Mouse (Mus musculus) stomach, embryonic 16.5 days (tissue): ENCODE results near the gene N4bp1. TPM values are rescaled to one million over a fixed set of nuclear protein-coding genes. Genes with fewer than 3 reads are reported as not detected.
A peak's percentile ranks its signal among the peaks of the same experiment; 100 is the strongest.

Source experiments
- ATAC-seq: fragments of 200-750 bp; cut with Nextera tagmentation; 2 replicates; pipeline ENCODE4 v1.8.0; 2017; ENCODE audit warnings: moderate number of reproducible peaks, moderate TSS enrichment; ENCODE audit not compliant: insufficient read depth, low FRiP score
- H3K27ac ChIP-seq: fragments of 300-500 bp; sonication (generic); 2 replicates; pipeline ENCODE4 v1.5.1; 2014; ENCODE audit warnings: low read length
- H3K27me3 ChIP-seq: fragments of 300-500 bp; sonication (generic); 2 replicates; pipeline ENCODE4 v1.6.1; 2014; ENCODE audit warnings: low read length, control low read depth, mixed read lengths; ENCODE audit not compliant: control insufficient read depth, insufficient read depth
- H3K36me3 ChIP-seq: fragments of 300-500 bp; sonication (generic); 2 replicates; pipeline ENCODE4 v1.6.1; 2014; ENCODE audit warnings: low read length; ENCODE audit not compliant: control insufficient read depth, insufficient read depth
- H3K4me1 ChIP-seq: fragments of 300-500 bp; sonication (generic); 2 replicates; pipeline ENCODE4 v1.6.1; 2014; ENCODE audit warnings: low read length, control low read depth, mixed read lengths; ENCODE audit not compliant: control insufficient read depth, insufficient read depth
- H3K4me2 ChIP-seq: fragments of 300-500 bp; sonication (generic); 2 replicates; pipeline ENCODE4 v1.6.1; 2014; ENCODE audit warnings: low read depth, low read length, mixed read lengths
- H3K4me3 ChIP-seq: fragments of 300-500 bp; sonication (generic); replicated peaks from 2 replicates; pipeline ENCODE4 v1.5.1; 2014; ENCODE audit warnings: mild to moderate bottlenecking, low read length
- H3K9ac ChIP-seq: fragments of 300-500 bp; sonication (generic); 2 replicates; pipeline ENCODE4 v1.6.1; 2014; ENCODE audit warnings: low read length
- H3K9me3 ChIP-seq: fragments of 300-500 bp; sonication (generic); replicated peaks from 2 replicates; pipeline ENCODE4 v1.6.1; 2016; ENCODE audit warnings: low read length, control low read depth; ENCODE audit not compliant: control insufficient read depth
- WGBS: fragments of 180-500 bp; shearing (Covaris S2); extraction: QIAGEN DNeasy Blood & Tissue Kit; methylation state at CpG from one replicate; pipeline ENCODE4 v1.1.7; 2014; 5-methylcytosine and 5-hydroxymethylcytosine counted together
- polyA plus RNA-seq: library from polyadenylated mRNA; unstranded; fragments of >200 nt; fragmentation: Nextera tagmentation; extraction: Ambion mirVana; gene quantifications from 2 replicates; pipeline ENCODE4 v1.2.1, GENCODE M21; 2015

The N4bp1 gene
- polyA plus RNA-seq, 1 experiment from 2014 or later, result 6.8 TPM

DNA sequence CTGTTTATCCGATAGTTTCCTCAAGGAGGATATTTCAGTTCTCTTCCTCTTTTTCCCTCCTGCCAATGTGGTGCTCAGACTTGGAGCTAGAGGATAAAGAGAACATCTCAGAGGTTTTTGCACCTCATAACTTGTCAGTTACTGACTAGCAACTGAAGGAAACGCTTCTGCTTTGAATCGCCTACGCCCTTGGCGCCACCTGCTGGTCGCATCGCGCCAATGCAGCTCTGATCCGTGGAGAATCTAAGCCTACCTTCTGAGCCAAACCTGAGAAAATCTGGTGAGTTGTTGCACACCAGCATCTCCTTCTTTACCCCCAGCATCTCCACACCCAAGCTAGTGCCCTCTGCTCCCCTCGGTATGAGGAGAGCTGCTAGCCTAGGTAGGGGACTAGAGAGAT is 18.0 kb upstream of the N4bp1 start:
- Histone ChIP-seq H3K4me3 (no peak overlapping the region), H3K4me2 (no peak overlapping the region), H3K4me1 (no peaks in the 10 kb centered on the region), H3K9me3 (no peaks in the 10 kb centered on the region), H3K9ac (no peak overlapping the region), H3K27ac (no peak overlapping the region), H3K36me3 (no peaks in the 10 kb centered on the region), H3K27me3 (no peaks in the 10 kb centered on the region)
- no peak for ATAC-seq
- 7% methylated on average over 10 of the region's 10 CpGs for WGBS

DNA sequence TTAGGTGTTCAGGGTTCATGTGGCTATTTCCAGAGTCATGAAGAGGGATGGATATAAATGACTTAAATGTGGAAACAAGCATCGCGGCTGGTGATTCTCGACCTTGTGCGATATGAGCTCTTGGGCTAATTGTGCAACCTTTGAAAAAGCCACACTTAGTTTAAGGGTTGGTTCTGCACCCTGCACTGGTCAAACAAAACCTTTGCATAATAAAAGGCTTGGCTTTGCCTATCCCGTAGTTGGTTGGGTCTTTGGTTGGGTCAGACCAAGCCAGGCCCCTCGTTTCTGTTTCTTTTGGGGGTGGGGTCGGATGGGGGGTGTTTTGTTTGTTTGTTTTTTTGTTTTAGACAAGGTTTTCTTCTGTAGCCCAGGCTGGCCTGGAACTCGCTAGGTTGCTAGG is 17.6 kb upstream of the N4bp1 start:
- Histone ChIP-seq H3K9me3 (no peaks in the 10 kb centered on the region), H3K27me3 (no peaks in the 10 kb centered on the region), H3K4me2 (no peak overlapping the region), H3K27ac (no peak overlapping the region), H3K4me1 (no peaks in the 10 kb centered on the region), H3K36me3 (no peaks in the 10 kb centered on the region), H3K4me3 (no peak overlapping the region), H3K9ac (no peak overlapping the region)
- no peak for ATAC-seq
- WGBS, result 72% methylated on average over 8 of the region's 8 CpGs

DNA sequence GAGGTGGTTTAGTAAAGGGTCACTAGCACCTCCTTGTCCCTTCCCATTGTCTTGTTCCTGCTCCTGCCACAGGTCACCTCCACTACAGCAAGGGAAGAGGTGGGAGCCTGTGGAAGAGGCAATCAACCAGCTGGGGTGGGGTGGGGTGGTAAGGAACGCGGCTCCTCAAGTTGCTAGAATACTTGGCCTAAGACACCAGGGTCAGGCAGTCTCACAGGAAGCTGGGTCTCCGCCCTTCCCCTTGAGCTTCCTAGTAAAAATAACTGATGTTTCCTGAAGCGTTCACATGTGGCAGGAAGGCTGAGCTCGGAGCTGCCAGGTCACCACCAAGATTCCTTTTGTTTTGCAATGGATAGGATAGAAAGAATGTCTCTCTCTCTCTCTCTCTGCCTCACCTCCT is 16.9 kb upstream of the N4bp1 start:
- Histone ChIP-seq H3K27me3 (no peaks in the 10 kb centered on the region), H3K9ac (no peak overlapping the region), H3K4me1 (no peaks in the 10 kb centered on the region), H3K4me3 (no peak overlapping the region), H3K27ac (0 out of 2 replicates have a peak overlapping the region, but pooled peaks have one; percentile 19), H3K4me2 (no peak overlapping the region), H3K9me3 (no peaks in the 10 kb centered on the region), H3K36me3 (no peaks in the 10 kb centered on the region)
- WGBS, result 39% methylated on average over 5 of the region's 5 CpGs
- 0 out of 2 replicates have a peak, but pooled peaks have one; percentile 27 for ATAC-seq

DNA sequence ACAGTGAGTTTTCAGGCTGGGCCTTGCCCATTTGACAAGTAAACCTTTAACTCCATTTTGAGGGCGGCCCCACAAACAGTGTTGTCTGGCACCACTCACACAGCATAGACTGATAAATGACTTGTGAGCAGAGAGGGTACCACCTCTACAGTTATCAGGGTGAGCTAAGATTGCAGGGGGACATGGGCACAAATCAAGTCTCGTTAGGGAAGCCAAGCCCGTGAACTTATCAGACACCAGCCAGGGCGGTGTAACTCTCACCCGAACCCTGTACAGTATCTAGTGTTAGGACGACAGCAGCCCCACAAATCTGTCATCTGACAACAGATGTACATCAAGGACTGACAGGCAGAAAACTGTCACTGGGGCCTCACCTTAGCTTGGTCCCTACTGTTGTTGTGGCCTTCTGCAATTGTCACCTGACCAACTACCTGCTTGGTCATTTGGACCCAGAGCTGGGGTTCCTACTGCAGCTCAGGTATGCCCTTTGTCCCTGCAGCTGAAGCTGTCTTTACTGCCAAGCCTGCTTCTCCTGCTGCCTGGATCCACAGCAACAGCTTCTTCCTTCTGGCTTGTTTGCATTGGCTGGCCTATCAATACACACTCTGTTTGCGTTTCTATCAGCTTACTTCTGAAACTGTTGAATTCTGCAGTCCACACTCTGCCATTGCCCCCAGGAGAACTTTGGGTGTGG is 12.8 kb upstream of the N4bp1 start:
- Histone ChIP-seq H3K27ac (peak overlapping the region; percentile 59; the same call in 1 of the 2 replicates), H3K9ac (no peak overlapping the region), H3K4me2 (no peak overlapping the region), H3K27me3 (no peaks in the 10 kb centered on the region), H3K36me3 (no peaks in the 10 kb centered on the region), H3K9me3 (no peaks in the 10 kb centered on the region), H3K4me3 (no peak overlapping the region), H3K4me1 (no peaks in the 10 kb centered on the region)
- peak; percentile 76 for ATAC-seq
- WGBS, result 44% methylated on average over 7 of the region's 7 CpGs

DNA sequence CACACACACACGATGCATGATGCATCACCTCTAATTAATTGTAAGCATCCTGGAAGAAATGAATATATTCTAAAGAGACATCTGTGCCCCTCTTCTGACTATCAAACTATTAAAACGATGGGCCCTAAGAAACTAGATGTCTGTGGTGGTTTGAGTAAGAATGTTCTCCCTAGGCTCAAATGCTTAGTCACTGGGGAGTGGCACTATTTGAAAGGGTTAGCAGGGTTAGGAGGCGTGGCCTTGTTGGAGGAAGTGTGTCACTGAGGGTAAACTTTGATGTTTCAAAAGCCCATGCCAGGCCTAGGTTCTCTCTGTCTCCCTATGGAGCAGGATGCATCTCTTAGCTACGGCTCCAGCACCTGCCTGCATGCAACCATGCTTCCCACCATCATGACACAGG is 10.3 kb upstream of the N4bp1 start:
- no peak overlapping the region for H3K4me2 ChIP-seq
- no peak for ATAC-seq
- H3K9ac ChIP-seq, result no peak overlapping the region
- no peaks in the 10 kb centered on the region for H3K27me3 ChIP-seq
- no peaks in the 10 kb centered on the region for H3K36me3 ChIP-seq
- H3K9me3 ChIP-seq, result no peaks in the 10 kb centered on the region
- no peak overlapping the region for H3K27ac ChIP-seq
- WGBS, result 88% methylated on average over 4 of the region's 4 CpGs
- H3K4me3 ChIP-seq, result no peak overlapping the region
- H3K4me1 ChIP-seq, result no peaks in the 10 kb centered on the region

DNA sequence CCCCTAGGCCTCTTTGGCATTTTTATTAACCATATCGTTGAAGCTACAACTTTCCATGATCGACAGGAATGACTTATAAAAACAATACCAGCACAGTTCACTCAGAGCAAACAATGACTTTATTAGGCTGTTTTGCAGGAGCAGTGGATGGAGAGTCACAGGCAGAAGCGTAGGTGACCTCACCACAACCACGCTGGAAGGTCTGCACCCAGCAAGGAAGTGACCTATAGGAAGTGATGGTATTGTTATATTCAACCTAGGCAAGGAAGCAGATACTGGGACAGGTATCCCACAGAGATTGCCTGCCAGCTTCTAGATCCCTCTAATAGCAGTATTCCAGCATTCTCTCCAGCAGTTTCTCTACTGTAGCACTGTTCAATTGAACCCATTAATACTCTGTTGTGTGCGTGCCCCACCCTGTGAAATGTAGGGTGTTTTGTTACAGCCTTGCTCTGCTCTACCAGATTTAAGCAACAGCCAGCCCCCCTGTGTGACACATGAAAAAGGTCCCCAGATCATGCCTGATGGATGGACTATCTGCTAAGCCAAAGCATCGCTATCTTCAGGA is 9.2 kb upstream of the N4bp1 start:
- H3K4me3 ChIP-seq, result no peak overlapping the region
- no peaks in the 10 kb centered on the region for H3K9me3 ChIP-seq
- no peak overlapping the region for H3K4me2 ChIP-seq
- no peaks in the 10 kb centered on the region for H3K4me1 ChIP-seq
- H3K9ac ChIP-seq, result no peak overlapping the region
- WGBS, result 71% methylated on average over 6 of the region's 6 CpGs
- H3K27ac ChIP-seq, result no peak overlapping the region
- H3K27me3 ChIP-seq, result no peaks in the 10 kb centered on the region
- ATAC-seq, result no peak
- H3K36me3 ChIP-seq, result no peaks in the 10 kb centered on the region

DNA sequence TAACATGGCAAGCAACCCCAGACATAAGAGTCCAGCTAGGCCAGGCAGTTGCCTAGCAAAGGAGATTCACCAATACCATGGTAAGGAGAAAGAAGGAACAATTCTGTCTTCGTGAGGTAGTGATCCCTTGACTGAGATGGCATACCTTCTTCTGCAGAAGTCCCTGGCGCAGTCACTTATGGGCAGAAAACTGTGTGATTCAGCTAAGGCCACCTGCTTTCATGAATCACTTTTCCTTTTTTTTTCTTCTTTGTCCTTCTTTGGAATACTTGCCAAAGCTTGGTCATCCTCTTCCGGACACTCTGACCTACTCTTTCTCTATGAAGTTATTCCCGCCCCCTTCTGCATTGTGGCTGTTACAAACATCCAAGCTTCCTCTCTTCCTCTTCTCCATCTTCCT is 8.5 kb upstream of the N4bp1 start:
- no peak overlapping the region for H3K9ac ChIP-seq
- no peak for ATAC-seq
- H3K4me3 ChIP-seq, result no peak overlapping the region
- no peaks in the 10 kb centered on the region for H3K9me3 ChIP-seq
- no peak overlapping the region for H3K4me2 ChIP-seq
- H3K27ac ChIP-seq, result no peak overlapping the region
- 87% methylated on average over 4 of the region's 4 CpGs for WGBS
- no peaks in the 10 kb centered on the region for H3K36me3 ChIP-seq
- H3K4me1 ChIP-seq, result no peaks in the 10 kb centered on the region
- no peaks in the 10 kb centered on the region for H3K27me3 ChIP-seq

DNA sequence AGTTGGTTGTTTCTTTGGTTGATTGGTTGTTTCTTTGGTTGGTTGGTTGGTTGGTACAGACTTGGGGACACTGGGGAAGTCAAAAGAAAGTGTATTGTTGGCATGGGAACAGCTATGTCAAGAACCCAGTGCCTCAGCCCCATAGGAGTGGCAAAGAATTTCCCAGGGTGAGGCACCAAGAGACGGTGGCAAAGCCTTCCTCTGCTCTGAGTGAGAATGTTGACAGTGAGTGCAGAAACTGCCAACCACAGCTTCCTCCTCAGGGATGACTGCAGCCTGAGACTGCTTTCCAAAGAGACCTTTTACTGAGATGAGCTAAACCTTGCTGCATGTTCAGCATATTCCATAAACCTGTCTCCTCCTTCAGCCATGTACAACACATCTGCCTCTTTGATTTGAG is 6.5 kb upstream of the N4bp1 start:
- ATAC-seq, result no peak
- WGBS, result 79% methylated on average over 1 of the region's 1 CpGs
- Histone ChIP-seq H3K9ac (no peak overlapping the region), H3K27ac (no peak overlapping the region), H3K4me2 (no peak overlapping the region), H3K4me3 (no peak overlapping the region), H3K27me3 (no peaks in the 10 kb centered on the region), H3K9me3 (no peaks in the 10 kb centered on the region), H3K36me3 (no peaks in the 10 kb centered on the region), H3K4me1 (no peaks in the 10 kb centered on the region)

DNA sequence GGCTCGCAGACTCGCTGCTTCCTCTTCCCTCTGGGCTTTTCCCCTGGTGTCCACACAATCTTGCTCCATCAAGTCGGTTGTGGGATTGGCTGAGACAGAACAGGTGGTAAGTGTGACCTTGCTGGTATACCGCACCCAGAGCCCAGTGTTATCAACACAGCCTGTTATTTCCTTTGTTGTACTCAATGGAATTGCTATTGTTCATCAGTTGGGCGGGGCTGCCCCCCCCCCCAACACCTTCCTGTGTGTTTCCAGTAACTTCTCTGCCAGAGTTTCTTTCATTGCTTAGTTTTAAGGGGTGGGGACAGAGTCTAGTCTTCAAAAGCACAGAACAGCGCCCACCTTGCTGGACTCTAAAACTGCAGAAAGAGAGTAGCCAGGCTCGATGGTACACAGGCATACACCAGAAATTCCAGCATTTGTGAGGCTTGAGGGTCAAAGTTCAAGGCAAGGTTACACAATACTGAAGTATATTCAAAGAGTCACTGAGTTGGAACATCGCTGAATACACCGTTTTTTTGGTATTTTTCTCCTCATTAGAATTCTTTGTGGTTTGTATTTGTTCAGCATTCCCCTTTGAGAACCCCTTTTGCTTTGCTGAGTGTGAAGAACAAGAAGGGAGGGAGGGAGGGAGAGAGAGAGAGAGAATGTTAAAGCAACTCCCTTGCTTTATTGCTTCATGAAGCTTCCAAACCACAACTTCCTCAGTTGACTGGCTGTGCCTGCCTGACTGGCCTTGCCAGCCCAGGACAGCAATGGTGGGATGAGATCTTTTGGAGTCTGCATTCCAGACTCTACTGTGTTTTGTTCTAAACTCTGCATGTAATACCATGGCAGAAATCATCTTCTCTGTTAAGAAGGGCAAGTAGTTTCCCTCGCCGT is 3.2 kb upstream of the N4bp1 start:
- 49% methylated on average over 11 of the region's 11 CpGs for WGBS
- peak overlapping the region; percentile 75 for H3K27ac ChIP-seq
- peak; percentile 49; the same call in 1 of the 2 replicates for ATAC-seq

More for the DNA sequence above, 3.2 kb upstream of the N4bp1 start:
- H3K27me3 ChIP-seq, result no peaks in the 10 kb centered on the region
- H3K4me3 ChIP-seq, result no peak overlapping the region
- H3K4me1 ChIP-seq, result peaks cover 7% of the 10 kb centered on the region
- no peaks in the 10 kb centered on the region for H3K36me3 ChIP-seq
- no peaks in the 10 kb centered on the region for H3K9me3 ChIP-seq
- no peak overlapping the region for H3K4me2 ChIP-seq
- no peak overlapping the region for H3K9ac ChIP-seq
